ENCODE assay signal across 14 mouse cellular contexts in the genomic region with DNA sequence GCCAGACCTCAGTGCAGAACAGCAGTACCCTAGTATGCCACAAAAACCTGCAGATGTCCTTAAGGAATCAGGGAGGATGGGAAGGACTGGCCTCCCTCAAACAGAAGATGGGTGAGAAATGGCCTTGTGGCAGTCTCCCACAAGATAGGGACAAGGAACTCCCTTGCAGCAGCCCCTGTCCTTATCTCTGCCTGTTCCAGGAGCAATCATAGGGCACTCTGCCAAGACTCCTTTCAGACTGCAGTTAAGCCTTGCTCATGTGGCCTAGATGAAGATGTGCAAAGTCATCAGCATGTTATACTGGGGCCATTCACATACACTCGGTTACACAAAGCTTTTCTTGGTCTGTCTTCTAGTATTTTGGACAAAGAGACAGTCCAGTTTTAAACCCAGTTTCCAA. TPM values are rescaled to one million over a fixed set of nuclear protein-coding genes. Genes with fewer than 3 reads are reported as not detected.
DNase-seq lines count a peak whose midpoint lies in the region; ATAC-seq and TF ChIP-seq lines count a peak whose summit lies in the region.
"Had no signal": no experiment of that assay in that cellular context is flagged by ENCODE, and none has a peak within 500 bp of the region (broad histone marks: within the 10 kb centered on the region; RNA-seq: fewer than 3 reads in every experiment).

No protein-coding gene starts in this region.

- H3K27ac ChIP-seq in liver, embryonic 15.5 days (replicated peaks): peak overlapping the region; percentile 76
- H3K27ac ChIP-seq in hindbrain, postnatal 0 days: no peak overlapping the region
- H3K27ac ChIP-seq: heart, adult 2 months; macrophage had no signal

- intact Hi-C loops in left cerebral cortex, postnatal 4 days (cut with DNase I): no loop called here

- H3K4me2 ChIP-seq in liver, embryonic 15.5 days: peak overlapping the region; percentile 40
- H3K4me2 ChIP-seq in hindbrain, postnatal 0 days (ENCODE audit: low read depth, low read length): no peak overlapping the region

- 12% methylated on average over 1 of the region's 1 CpGs for WGBS in liver, embryonic 15.5 days (ENCODE audit: insufficient replicate concordance)
- 67% methylated on average over 1 of the region's 1 CpGs for WGBS in hindbrain, postnatal 0 days

- DNase-seq in adrenal gland, adult 2 months: peak; percentile 51
- DNase-seq in adrenal gland, postnatal 14 days: no peak
- DNase-seq in MEL-GATA-1-ER (ENCODE audit: extremely low read depth, low read depth): peak; percentile 98
- no peak for DNase-seq in hindbrain, postnatal 0 days (ENCODE audit: low spot score)
- DNase-seq in embryo, embryonic 9.5 days (ENCODE audit: extremely low spot score): no peak
- no peak for DNase-seq in left cerebral cortex, postnatal 4 days
- DNase-seq: embryo, embryonic 11 days; right cerebral cortex, adult 18-20 months had no signal

- H3K9ac ChIP-seq in liver, embryonic 15.5 days: no peak overlapping the region
- H3K9ac ChIP-seq in hindbrain, postnatal 0 days (replicated peaks; ENCODE audit: low read length): no peak overlapping the region

- no peaks in the 10 kb centered on the region for H3K36me3 ChIP-seq in liver, embryonic 15.5 days (replicated peaks)
- H3K36me3 ChIP-seq in hindbrain, postnatal 0 days (ENCODE audit: insufficient read depth, low read length): no peaks in the 10 kb centered on the region

- no peaks in the 10 kb centered on the region for H3K9me3 ChIP-seq in liver, embryonic 15.5 days (replicated peaks)
- no peaks in the 10 kb centered on the region for H3K9me3 ChIP-seq in hindbrain, postnatal 0 days (ENCODE audit: low read length)

- ATAC-seq in erythroid progenitor cell, adult 5-6 weeks (replicated peaks; ENCODE audit: low FRiP score, poor library complexity, severe bottlenecking): peak; percentile 99
- peak; percentile 99 for ATAC-seq in liver, embryonic 15.5 days (ENCODE audit: insufficient read depth)
- no peak for ATAC-seq in hindbrain, postnatal 0 days
- ATAC-seq: forebrain, embryonic 14.5 days had no signal

- no peak for TF ChIP-seq CTCF in hindbrain, postnatal 0 days (IDR thresholded peaks at IDR 0.05; ENCODE audit: low read depth)

- peaks cover 27% of the 10 kb centered on the region for H3K4me1 ChIP-seq in liver, embryonic 15.5 days (replicated peaks)
- no peaks in the 10 kb centered on the region for H3K4me1 ChIP-seq in hindbrain, postnatal 0 days (ENCODE audit: insufficient read depth, low read length)

- H3K27me3 ChIP-seq in liver, embryonic 15.5 days: no peaks in the 10 kb centered on the region
- no peaks in the 10 kb centered on the region for H3K27me3 ChIP-seq in hindbrain, postnatal 0 days (ENCODE audit: insufficient read depth, low read length)

- H3K4me3 ChIP-seq in liver, embryonic 15.5 days (replicated peaks): no peak overlapping the region
- H3K4me3 ChIP-seq in hindbrain, postnatal 0 days (ENCODE audit: low read length): no peak overlapping the region
- H3K4me3 ChIP-seq: heart, adult 2 months; myocyte had no signal

RNA-seq across cellular contexts. Expression of gene Usp9x, which starts 16.7 kb away (rescaled TPM):
- 100 to 1,000 TPM; 139 to 223 TPM for total RNA-seq in adrenal gland, adult 2 months (2021)
- polyA plus RNA-seq in adrenal gland, adult 2 months (2012; rRNA removed): 3.5 and 6.5 TPM in 2 replicates
- 154 and 156 TPM in 2 replicates for total RNA-seq in adrenal gland, postnatal 14 days (2021)
- total RNA-seq in erythroid progenitor cell, adult 5-6 weeks (2015; ENCODE audit: low replicate concordance): 106 and 107 TPM in 2 replicates
- total RNA-seq in erythroid progenitor cell, adult 5-6 weeks (2017; ENCODE audit: low replicate concordance): 130 and 139 TPM in 2 replicates
- polyA plus RNA-seq in liver, embryonic 15.5 days (2015; fragmentation: Nextera tagmentation; extraction: Ambion mirVana): 9.6 and 9.8 TPM in 2 replicates
- total RNA-seq in hindbrain, postnatal 0 days (2014; rRNA removed): 259 and 270 TPM in 2 replicates
- polyA plus RNA-seq in hindbrain, postnatal 0 days (2015; fragmentation: Nextera tagmentation; extraction: Ambion mirVana): 28.2 and 29.0 TPM in 2 replicates
- total RNA-seq in left cerebral cortex, postnatal 4 days (2021): 100 to 1,000 TPM; 266 to 275 TPM

Comparison
In these comparisons a context has a peak if more than half of its experiments do, and no peak if none do; other contexts are left out.
1. DNase-seq: peak in adrenal gland, adult 2 months (single experiment) and MEL-GATA-1-ER (single experiment); none in adrenal gland, postnatal 14 days (single experiment), hindbrain, postnatal 0 days (single experiment), embryo, embryonic 9.5 days (single experiment) and left cerebral cortex, postnatal 4 days (single experiment).